Mouse (Mus musculus): ENCODE data around the gene Gpr153.
"Not testable (repeated sequence)": the region's sequence is repeated elsewhere in the genome, so short reads cannot be mapped to it uniquely, and the experiment has no call there.

The Gpr153 gene

GRCm38 (mm10) chr4:152273621-152274236 is at the start of gene Gpr153:
TSS of gene Gpr153 (plus strand) at chr4:152274232.
- peak; percentile 76 for DNase-seq (ENCODE audit: low spot score)

- no peak for DNase-seq (ENCODE audit: low spot score)
Measured at GRCm38 (mm10) chr4:152226901-152227486, 47.0 kb upstream of the Gpr153 start.

GRCm38 (mm10) chr4:152227749-152228527 is 46.1 kb upstream of the Gpr153 start:
- DNase-seq (ENCODE audit: low spot score): no peak

GRCm38 (mm10) chr4:152230331-152230730 is 43.7 kb upstream of the Gpr153 start:
- not testable (repeated sequence) for DNase-seq (ENCODE audit: low spot score)

- no peak for DNase-seq (ENCODE audit: low spot score)
Measured at GRCm38 (mm10) chr4:152231326-152231725, 42.7 kb upstream of the Gpr153 start.

- no peak for DNase-seq (ENCODE audit: low spot score)
Measured at GRCm38 (mm10) chr4:152232411-152232903, 41.6 kb upstream of the Gpr153 start.

GRCm38 (mm10) chr4:152239974-152240373 is 34.1 kb upstream of the Gpr153 start:
- no peak for DNase-seq (ENCODE audit: low spot score)

- no peak for DNase-seq (ENCODE audit: low spot score)
Measured at GRCm38 (mm10) chr4:152243241-152243891, 30.7 kb upstream of the Gpr153 start.

- no peak for DNase-seq (ENCODE audit: low spot score)
Measured at GRCm38 (mm10) chr4:152243969-152244368, 30.1 kb upstream of the Gpr153 start.

GRCm38 (mm10) chr4:152244545-152245522 is 29.2 kb upstream of the Gpr153 start:
- DNase-seq (ENCODE audit: low spot score): no peak

GRCm38 (mm10) chr4:152246011-152246410 is 28.0 kb upstream of the Gpr153 start:
- no peak for DNase-seq (ENCODE audit: low spot score)

- no peak for DNase-seq (ENCODE audit: low spot score)
Measured at GRCm38 (mm10) chr4:152247195-152247594, 26.8 kb upstream of the Gpr153 start.

GRCm38 (mm10) chr4:152250615-152251014 is 23.4 kb upstream of the Gpr153 start:
- no peak for DNase-seq (ENCODE audit: low spot score)

GRCm38 (mm10) chr4:152253183-152253759 is 20.8 kb upstream of the Gpr153 start:
- DNase-seq (ENCODE audit: low spot score): no peak

GRCm38 (mm10) chr4:152257070-152257469 is 17.0 kb upstream of the Gpr153 start:
- DNase-seq (ENCODE audit: low spot score): no peak

- no peak for DNase-seq (ENCODE audit: low spot score)
Measured at GRCm38 (mm10) chr4:152260451-152260850, 13.6 kb upstream of the Gpr153 start.

- no peak for DNase-seq (ENCODE audit: low spot score)
Measured at GRCm38 (mm10) chr4:152262187-152262586, 11.8 kb upstream of the Gpr153 start.

- no peak for DNase-seq (ENCODE audit: low spot score)
Measured at GRCm38 (mm10) chr4:152263089-152263488, 10.9 kb upstream of the Gpr153 start.

GRCm38 (mm10) chr4:152263512-152264176 is 10.4 kb upstream of the Gpr153 start:
- DNase-seq (ENCODE audit: low spot score): peak; percentile 64

- DNase-seq (ENCODE audit: low spot score): no peak
Measured at GRCm38 (mm10) chr4:152264177-152264530, 9.9 kb upstream of the Gpr153 start.
